Mouse (Mus musculus) hindbrain, embryonic 11.5 days (tissue): ENCODE results near the gene Trdn. TPM values are rescaled to one million over a fixed set of nuclear protein-coding genes. Genes with fewer than 3 reads are reported as not detected.

Experiments used
- ATAC-seq: fragments of 200-750 bp; cut with Nextera tagmentation; 2 replicates; pipeline ENCODE4 v1.8.0; 2017; ENCODE audit warnings: mild to moderate bottlenecking, moderate TSS enrichment, moderate library complexity; ENCODE audit not compliant: low FRiP score
- DNase-seq: peaks from one replicate; pipeline ENCODE4 v3.0.0-alpha.2; 2015; ENCODE audit warnings: low spot score
- H3K27ac ChIP-seq: fragments of 300-500 bp; sonication (generic); 2 replicates; pipeline ENCODE4 v1.5.1; 2014; ENCODE audit warnings: mild to moderate bottlenecking, low read depth, low read length
- H3K27me3 ChIP-seq: fragments of 300-500 bp; sonication (generic); 2 replicates; pipeline ENCODE4 v1.6.1; 2014; ENCODE audit warnings: mild to moderate bottlenecking, low read length, moderate library complexity, mixed read lengths; ENCODE audit not compliant: control insufficient read depth, insufficient read depth
- H3K36me3 ChIP-seq: fragments of 300-500 bp; sonication (generic); 2 replicates; pipeline ENCODE4 v1.6.1; 2014; ENCODE audit warnings: mild to moderate bottlenecking, low read length, moderate library complexity, mixed read lengths; ENCODE audit not compliant: control insufficient read depth, insufficient read depth
- H3K4me1 ChIP-seq: fragments of 300-500 bp; sonication (generic); replicated peaks from 2 replicates; pipeline ENCODE4 v1.6.1; 2014; ENCODE audit warnings: low read length, mixed read lengths; ENCODE audit not compliant: control insufficient read depth, insufficient read depth
- H3K4me2 ChIP-seq: fragments of 300-500 bp; sonication (generic); replicated peaks from 2 replicates; pipeline ENCODE4 v1.6.1; 2014; ENCODE audit warnings: mild to moderate bottlenecking, low read depth, low read length
- H3K4me3 ChIP-seq: fragments of 300-500 bp; sonication (generic); 2 replicates; pipeline ENCODE4 v1.5.1; 2014; ENCODE audit warnings: low read depth, low read length
- H3K9ac ChIP-seq: fragments of 300-500 bp; sonication (generic); 2 replicates; pipeline ENCODE4 v1.6.1; 2014; ENCODE audit warnings: low read depth, low read length
- H3K9me3 ChIP-seq: fragments of 300-500 bp; sonication (generic); 2 replicates; pipeline ENCODE4 v1.6.1; 2016; ENCODE audit warnings: low read length; ENCODE audit not compliant: control insufficient read depth
- whole genome bisulfite sequencing: fragments of 180-500 bp; shearing (Covaris S2); extraction: QIAGEN DNeasy Blood & Tissue Kit; methylation state at CpG from one replicate; pipeline ENCODE4 v1.1.7; 2014; 5-methylcytosine and 5-hydroxymethylcytosine counted together
- polyA plus RNA-seq: library from polyadenylated mRNA; unstranded; fragments of >200 nt; fragmentation: Nextera tagmentation; extraction: Ambion mirVana; gene quantifications from 2 replicates; pipeline ENCODE4 v1.2.1, GENCODE M21; 2014

The Trdn gene
- polyA plus RNA-seq = 0.33 and 0.42 TPM in 2 replicates

DNA sequence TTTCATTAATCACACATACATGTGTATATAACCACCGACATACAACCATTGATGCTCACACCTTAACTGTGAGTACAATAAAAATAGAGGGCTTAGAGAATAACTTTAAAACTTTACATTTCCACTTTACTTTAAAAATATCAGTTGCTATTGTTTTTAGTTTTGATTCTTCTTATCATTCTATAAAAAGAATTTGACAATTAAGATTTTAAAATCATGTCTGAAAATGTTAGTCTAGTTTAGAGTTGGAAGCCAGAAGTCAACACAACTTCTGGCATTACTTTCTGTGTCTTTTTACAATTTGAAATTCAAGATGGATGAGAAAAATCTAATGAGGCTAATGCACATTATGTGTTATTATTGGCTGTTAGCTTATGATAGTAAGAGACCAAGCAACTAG lies at the start of gene Trdn:
TSS of gene Trdn (plus strand) at position 301 of the 400 bp plus-strand sequence.
- H3K36me3 ChIP-seq = no peaks in the 10 kb centered on the region

DNA sequence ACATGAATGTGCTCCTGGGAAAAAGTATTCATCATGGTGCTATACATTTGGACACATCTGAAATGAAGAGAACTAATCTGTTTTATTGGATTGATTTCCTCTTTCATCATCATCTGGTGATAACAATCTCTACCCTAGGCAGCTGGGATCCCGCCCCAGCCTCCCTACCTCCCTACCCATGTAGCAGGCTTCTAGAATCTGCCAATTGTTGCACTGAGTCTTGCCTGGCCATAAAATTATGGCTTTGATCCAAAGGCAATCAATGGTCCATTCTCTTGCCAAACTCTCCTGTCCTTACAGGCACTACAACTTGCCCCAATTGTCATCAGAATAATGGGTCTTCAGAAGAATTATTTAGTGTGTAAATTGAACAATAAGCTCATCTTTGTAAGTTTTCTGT lies 19.6 kb upstream of the Trdn start:
- no peaks in the 10 kb centered on the region for H3K4me1 ChIP-seq
- H3K27ac ChIP-seq = no peak overlapping the region
- H3K36me3 ChIP-seq = no peaks in the 10 kb centered on the region
- DNase-seq (no peak), ATAC-seq (no peak)
- H3K4me3 ChIP-seq = no peak overlapping the region
- H3K9ac ChIP-seq = no peak overlapping the region
- H3K27me3 ChIP-seq = no peaks in the 10 kb centered on the region
- H3K9me3 ChIP-seq = no peaks in the 10 kb centered on the region
- no peak overlapping the region for H3K4me2 ChIP-seq
- 100% methylated on average over 1 of the region's 1 CpGs for WGBS

More for the DNA sequence above, at the start of gene Trdn:
- Histone ChIP-seq H3K27ac (no peak within 1 kb of the TSS), H3K4me1 (no peaks in the 10 kb centered on the region), H3K4me3 (no peak within 1 kb of the TSS), H3K9ac (no peak within 1 kb of the TSS), H3K27me3 (no peaks in the 10 kb centered on the region), H3K9me3 (no peaks in the 10 kb centered on the region), H3K4me2 (no peak within 1 kb of the TSS)
- 79% methylated on average over 1 of the region's 1 CpGs for WGBS
- ATAC-seq (no peak), DNase-seq (no peak)

DNA sequence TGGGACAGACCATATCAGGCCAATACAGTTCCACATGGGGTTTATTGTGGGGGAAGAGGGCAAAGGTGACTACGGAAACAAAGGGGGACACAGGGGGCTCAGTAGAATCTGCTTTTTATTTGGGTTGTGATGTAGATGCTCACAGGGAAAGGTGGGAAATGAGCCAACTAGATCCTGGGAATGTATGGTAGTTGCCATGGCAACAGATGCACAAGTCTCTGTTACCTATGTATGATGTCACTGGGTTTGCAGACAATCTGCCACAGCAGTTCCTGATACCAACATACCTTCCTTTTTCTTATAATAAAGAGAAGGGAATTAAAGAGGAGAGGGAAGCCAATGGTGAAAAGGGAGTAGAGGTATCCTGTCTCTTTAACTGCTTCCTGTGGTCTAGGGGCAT lies 14.8 kb upstream of the Trdn start:
- Histone ChIP-seq H3K9me3 (no peaks in the 10 kb centered on the region), H3K4me1 (no peaks in the 10 kb centered on the region), H3K9ac (no peak overlapping the region), H3K4me2 (no peak overlapping the region), H3K36me3 (no peaks in the 10 kb centered on the region), H3K27ac (no peak overlapping the region), H3K27me3 (no peaks in the 10 kb centered on the region), H3K4me3 (no peak overlapping the region)
- ATAC-seq = no peak
- no peak for DNase-seq
- WGBS = 96% methylated on average over 1 of the region's 1 CpGs

DNA sequence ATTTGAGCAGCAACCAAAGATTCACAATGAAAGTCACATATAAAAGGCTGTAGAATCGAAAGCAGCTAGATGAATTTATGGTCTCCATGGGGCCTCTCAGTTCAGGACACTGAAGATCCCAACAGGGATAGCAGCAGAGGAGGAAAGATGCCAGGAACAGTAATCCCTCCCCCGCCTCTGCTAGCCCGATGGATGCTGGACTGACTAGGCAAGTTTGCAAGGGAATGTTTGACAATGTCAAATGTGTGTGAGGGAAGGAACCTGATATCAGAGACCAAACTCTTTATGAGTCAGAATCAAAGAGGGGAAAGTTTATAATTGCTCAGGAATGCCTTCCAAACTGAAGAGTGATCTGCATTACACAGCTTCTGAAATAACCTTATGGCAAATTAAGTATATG lies 7.2 kb upstream of the Trdn start:
- no peaks in the 10 kb centered on the region for H3K9me3 ChIP-seq
- H3K27ac ChIP-seq = no peak overlapping the region
- H3K9ac ChIP-seq = no peak overlapping the region
- H3K36me3 ChIP-seq = no peaks in the 10 kb centered on the region
- no peak overlapping the region for H3K4me2 ChIP-seq
- H3K4me1 ChIP-seq = no peaks in the 10 kb centered on the region
- DNase-seq = no peak
- 85% methylated on average over 3 of the region's 3 CpGs for WGBS
- no peak overlapping the region for H3K4me3 ChIP-seq
- H3K27me3 ChIP-seq = no peaks in the 10 kb centered on the region
- ATAC-seq = no peak

DNA sequence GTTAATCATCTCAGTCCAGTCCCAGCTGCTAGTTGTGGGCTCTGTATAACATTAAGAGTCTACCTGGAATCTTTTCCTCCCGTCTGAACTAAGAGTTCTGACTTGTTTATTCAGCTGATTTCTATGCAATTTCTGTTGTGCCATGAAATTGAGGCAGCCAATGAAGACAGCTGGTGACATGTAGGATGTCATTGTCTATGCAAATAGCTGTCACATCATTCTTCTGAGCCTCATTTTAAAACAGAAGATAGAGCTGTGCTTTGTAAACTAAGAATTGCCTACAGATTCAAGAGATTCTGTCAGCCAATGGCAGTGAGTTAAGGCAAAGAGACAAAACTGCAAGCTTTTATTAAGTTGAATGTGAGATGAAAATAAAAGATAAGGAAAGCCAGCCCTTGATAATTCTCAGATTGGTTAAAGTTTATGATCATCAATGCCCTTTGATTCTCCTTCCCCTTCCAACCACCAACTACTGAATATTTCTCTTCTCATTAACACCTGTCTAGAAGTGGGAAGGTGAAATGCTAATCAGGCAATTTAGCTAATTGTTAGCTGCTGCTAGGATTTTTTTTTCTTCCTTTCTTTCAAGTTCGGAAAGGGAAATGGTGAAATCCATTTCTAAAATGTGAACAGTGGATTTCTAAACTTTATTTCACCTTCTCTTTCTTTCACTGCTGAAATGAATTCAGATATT lies 1.9 kb downstream of the Trdn start:
- WGBS = 57% methylated on average over 2 of the region's 2 CpGs
- Histone ChIP-seq H3K4me3 (no peak overlapping the region), H3K9ac (no peak overlapping the region), H3K27me3 (no peaks in the 10 kb centered on the region), H3K9me3 (no peaks in the 10 kb centered on the region), H3K36me3 (no peaks in the 10 kb centered on the region), H3K4me2 (no peak overlapping the region), H3K27ac (no peak overlapping the region), H3K4me1 (no peaks in the 10 kb centered on the region)
- DNase-seq (no peak), ATAC-seq (no peak)

DNA sequence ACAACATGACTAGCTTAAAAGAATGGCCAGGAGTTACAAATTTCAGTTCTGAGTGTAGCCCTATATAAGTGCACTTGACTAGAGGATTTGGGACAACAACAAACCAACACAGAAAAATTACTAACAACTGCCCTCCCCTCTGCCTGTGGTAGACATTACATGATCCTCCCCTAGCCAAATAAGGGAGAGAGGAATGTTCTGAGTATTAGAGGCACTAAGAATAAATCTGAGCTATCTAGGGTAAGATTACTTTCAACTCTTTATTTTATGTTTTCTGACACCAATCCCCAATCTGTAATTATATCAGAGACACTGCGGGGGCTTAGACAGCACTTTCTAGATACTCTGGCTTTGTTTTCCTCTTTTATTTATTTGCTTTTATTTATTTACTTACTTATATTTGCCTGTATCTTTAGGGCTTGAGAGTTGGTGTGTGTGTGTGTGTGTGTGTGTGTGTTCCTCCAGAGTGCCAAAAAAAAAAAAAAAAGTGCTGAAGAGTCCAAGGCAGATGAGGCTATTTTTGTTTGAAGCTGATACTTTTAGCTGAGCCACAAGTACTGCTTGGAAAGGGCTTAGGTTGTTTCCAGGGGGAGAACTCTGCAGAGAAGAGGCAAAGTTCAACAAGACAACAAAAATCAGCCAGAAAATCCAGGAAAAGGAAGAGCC lies 2.7 kb downstream of the Trdn start:
- WGBS = 90% methylated on average over 1 of the region's 1 CpGs
- H3K4me1 ChIP-seq = no peaks in the 10 kb centered on the region
- H3K9ac ChIP-seq = no peak overlapping the region
- no peak overlapping the region for H3K27ac ChIP-seq
- no peaks in the 10 kb centered on the region for H3K36me3 ChIP-seq
- no peaks in the 10 kb centered on the region for H3K9me3 ChIP-seq
- DNase-seq (no peak), ATAC-seq (no peak)
- H3K4me3 ChIP-seq = no peak overlapping the region
- H3K4me2 ChIP-seq = no peak overlapping the region
- H3K27me3 ChIP-seq = no peaks in the 10 kb centered on the region

DNA sequence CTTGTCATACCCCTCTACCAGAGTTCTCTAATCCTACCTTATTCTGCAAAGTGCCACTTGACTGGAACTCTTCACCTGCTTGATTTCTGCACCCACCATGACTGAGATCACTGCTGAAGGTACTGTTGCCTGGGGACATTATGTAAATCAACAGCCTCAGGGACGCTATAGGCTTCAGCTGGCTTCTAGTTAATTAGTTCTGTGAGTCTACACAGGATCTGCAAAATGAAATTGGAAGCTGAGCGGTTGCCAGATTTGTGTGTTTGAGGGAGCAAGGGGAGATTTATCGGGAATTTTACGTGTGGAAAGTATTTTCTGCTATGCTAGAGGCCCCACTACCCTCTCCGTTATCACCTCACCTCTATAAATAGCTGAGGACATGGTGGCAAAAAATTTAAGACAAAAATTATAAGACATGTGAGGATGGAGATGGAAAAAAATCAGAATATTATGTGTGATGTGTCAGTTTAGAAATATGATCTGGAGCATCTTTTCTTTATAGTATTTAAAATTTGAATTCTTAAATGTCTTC lies 3.3 kb downstream of the Trdn start:
- DNase-seq (no peak), ATAC-seq (no peak)
- no peaks in the 10 kb centered on the region for H3K27me3 ChIP-seq
- H3K4me3 ChIP-seq = no peak overlapping the region
- 80% methylated on average over 5 of the region's 5 CpGs for WGBS
- H3K9me3 ChIP-seq = no peaks in the 10 kb centered on the region
- no peak overlapping the region for H3K27ac ChIP-seq
- H3K9ac ChIP-seq = no peak overlapping the region
- H3K4me2 ChIP-seq = no peak overlapping the region
- no peaks in the 10 kb centered on the region for H3K4me1 ChIP-seq
- H3K36me3 ChIP-seq = no peaks in the 10 kb centered on the region

DNA sequence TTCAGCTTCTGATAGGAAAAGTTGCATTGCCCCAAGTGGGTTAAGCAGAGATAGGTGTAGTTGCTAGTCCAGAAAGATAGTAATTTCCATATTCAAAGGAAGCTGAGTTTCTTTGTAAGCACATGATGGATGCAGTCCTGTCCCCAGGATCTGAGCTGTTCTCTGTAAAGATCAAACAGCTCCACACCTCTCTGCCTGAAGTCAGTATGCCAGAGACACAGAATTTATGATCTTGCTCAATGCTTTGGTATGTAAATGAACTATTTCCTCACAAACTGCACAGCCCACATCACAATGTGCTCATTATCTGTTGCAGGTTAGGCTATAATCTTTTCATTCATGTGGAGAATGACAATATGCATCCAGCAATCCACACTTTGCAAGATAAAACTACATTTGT lies 8.0 kb downstream of the Trdn start:
- Histone ChIP-seq H3K9ac (no peak overlapping the region), H3K27ac (no peak overlapping the region), H3K4me3 (no peak overlapping the region), H3K4me1 (no peaks in the 10 kb centered on the region), H3K4me2 (no peak overlapping the region), H3K9me3 (no peaks in the 10 kb centered on the region), H3K27me3 (no peaks in the 10 kb centered on the region), H3K36me3 (no peaks in the 10 kb centered on the region)
- DNase-seq (no peak), ATAC-seq (peak; percentile 40; the same call in 1 of the 2 replicates)

DNA sequence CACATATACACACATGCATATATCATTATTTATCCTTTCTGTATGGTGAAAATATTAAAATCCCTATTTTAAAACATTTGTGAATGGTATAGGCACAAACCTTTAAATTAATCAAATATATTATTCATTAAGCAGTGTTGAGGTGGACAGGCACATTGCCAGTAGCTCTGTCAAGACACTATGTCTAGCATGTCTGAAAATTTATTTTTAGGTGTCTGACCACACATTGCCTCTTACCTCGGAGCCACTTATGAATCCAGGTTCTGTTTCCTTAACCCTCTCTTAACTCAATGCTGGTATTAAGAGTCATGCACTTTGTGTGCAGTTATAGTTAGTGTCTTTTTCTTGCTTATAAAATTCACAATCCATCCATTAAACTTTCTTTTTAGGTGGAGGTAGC lies 12.0 kb downstream of the Trdn start:
- Histone ChIP-seq H3K4me1 (no peaks in the 10 kb centered on the region), H3K27me3 (no peaks in the 10 kb centered on the region), H3K9me3 (no peaks in the 10 kb centered on the region), H3K4me3 (no peak overlapping the region), H3K9ac (no peak overlapping the region), H3K27ac (no peak overlapping the region), H3K36me3 (no peaks in the 10 kb centered on the region), H3K4me2 (no peak overlapping the region)
- no peak for ATAC-seq
- no peak for DNase-seq
- 88% methylated on average over 1 of the region's 1 CpGs for WGBS
